Mouse (Mus musculus): ENCODE data around the gene Gm11214.

Gene Gm11214

GRCm38 (mm10) chr4:63659775-63660174 lies 3.4 kb downstream of the Gm11214 start:
- DNase-seq, result no peak

GRCm38 (mm10) chr4:63659086-63659485 lies 4.1 kb downstream of the Gm11214 start:
- DNase-seq, result no peak

DNA sequence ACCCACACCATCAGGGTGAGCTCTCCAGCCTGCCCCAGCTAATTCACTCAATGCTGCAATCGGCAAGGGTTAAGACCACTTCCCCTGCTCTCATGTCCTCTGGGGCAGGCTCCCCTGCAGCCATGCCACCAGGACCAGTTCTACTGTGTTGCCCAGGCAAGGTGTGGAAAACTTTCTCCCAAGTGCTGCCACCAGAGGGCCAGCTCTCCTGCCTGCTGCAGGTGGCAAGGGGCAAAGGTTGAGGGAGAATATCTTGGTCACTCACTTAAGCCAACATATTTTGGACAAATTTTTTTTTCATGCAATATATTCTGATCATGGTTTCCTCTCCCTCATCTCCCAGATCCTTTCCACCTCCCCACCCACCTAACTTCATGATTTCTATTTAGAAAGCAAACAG lies 8.8 kb downstream of the Gm11214 start:
- DNase-seq, result no peak

- no peak for DNase-seq
Measured at GRCm38 (mm10) chr4:63643956-63644726, 19.0 kb downstream of the Gm11214 start.

DNA sequence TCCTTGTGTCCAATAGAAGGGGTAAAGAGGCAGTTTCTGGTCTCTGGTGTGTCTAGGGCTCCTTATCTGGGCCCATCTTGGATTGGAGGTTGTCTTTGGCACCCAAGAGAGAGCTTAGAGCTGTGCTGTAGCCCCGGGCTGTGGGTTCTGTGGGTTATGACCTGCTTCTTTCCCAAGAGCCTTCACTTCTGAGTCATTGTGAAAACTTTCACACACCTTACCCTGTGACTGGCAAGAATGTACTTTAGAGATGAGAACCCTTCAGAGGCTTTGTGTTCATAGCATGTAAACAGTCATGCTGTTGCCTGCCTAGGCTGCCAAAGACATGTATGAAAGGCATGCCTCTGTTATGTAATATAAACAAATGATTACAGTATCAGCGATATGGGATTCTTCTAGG lies 23.3 kb downstream of the Gm11214 start:
- no peak for DNase-seq

GRCm38 (mm10) chr4:63638603-63639002 lies 24.6 kb downstream of the Gm11214 start:
- DNase-seq, result no peak

- no peak for DNase-seq
Measured at GRCm38 (mm10) chr4:63633181-63633580, 30.0 kb downstream of the Gm11214 start.

- DNase-seq, result no peak
Measured at GRCm38 (mm10) chr4:63627111-63627510, 36.1 kb downstream of the Gm11214 start.

DNA sequence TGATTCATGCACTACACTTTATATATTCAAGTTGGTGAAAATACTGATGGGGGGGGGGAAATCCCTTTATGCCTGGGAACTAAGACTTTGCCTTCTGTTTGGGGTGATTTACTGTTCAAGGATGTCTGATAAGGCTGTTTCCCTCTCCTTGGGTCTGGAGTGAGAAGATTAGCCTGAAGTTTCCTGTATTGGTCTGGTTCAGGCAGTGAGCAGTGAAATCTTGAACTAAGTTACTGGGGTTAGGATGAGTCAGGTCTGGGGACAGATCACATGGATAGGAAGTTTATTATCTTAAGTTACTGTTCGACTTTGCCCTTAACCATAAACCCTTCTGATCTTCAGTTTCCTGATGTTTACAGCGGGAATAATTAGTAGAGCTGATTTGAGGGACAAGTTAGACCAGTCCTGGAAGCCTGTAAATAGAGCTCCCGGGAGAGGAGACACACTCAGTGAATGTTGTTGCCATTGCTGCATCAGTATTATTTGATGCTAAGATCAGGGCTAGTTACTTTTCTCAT lies 37.6 kb downstream of the Gm11214 start:
- DNase-seq, result no peak

- DNase-seq, result no peak
Measured at GRCm38 (mm10) chr4:63622378-63622835, 40.8 kb downstream of the Gm11214 start, which contains the start of gene Tex48. Tex48 (minus strand) TSS chr4:63622428.

- DNase-seq, result no peak
Measured at GRCm38 (mm10) chr4:63621861-63622260, 41.3 kb downstream of the Gm11214 start.

Measured in layer of hippocampus, adult 9-11 months (tissue).